ENCODE assay signal across 10 mouse cellular contexts in genomic region chr5:63982296-63982695, GRCm38 (mm10). TPM values are rescaled to one million over a fixed set of nuclear protein-coding genes. Genes with fewer than 3 reads are reported as not detected.
DNase-seq lines count a peak whose midpoint lies in the region; ATAC-seq and TF ChIP-seq lines count a peak whose summit lies in the region.
"Had no signal": no experiment of that assay in that cellular context is flagged by ENCODE, and none has a peak within 500 bp of the region (broad histone marks: within the 10 kb centered on the region; RNA-seq: fewer than 3 reads in every experiment).

No protein-coding gene starts in this region.

- H3K9ac ChIP-seq in kidney, embryonic 14.5 days (ENCODE audit: low read depth, low read length) = no peak overlapping the region

- no peak overlapping the region for H3ac ChIP-seq in myocyte (ENCODE audit: control insufficient read depth, insufficient read length)

- H3K4me3 ChIP-seq in kidney, embryonic 14.5 days (ENCODE audit: low read length) = no peak overlapping the region
- H3K4me3 ChIP-seq in myocyte = no peak overlapping the region

- intact Hi-C loops in heart, postnatal 14 days (cut with DNase I) = no loop called here

- H3K9me3 ChIP-seq in kidney, embryonic 14.5 days (ENCODE audit: control insufficient read depth, low read length) = no peaks in the 10 kb centered on the region

- ATAC-seq in kidney, embryonic 14.5 days (ENCODE audit: low FRiP score, low TSS enrichment) = no peak

- WGBS in kidney, embryonic 14.5 days = 66% methylated on average over 11 of the region's 11 CpGs

- TF ChIP-seq POLR2A in myocyte (IDR thresholded peaks at IDR 0.05; ENCODE audit: insufficient read length, low read depth) = no peak

- H3K79me2 ChIP-seq in myocyte (ENCODE audit: control insufficient read depth, insufficient read depth) = no peaks in the 10 kb centered on the region

- no peaks in the 10 kb centered on the region for H3K27me3 ChIP-seq in kidney, embryonic 14.5 days (ENCODE audit: control insufficient read depth, insufficient read depth, low read length)
- no peaks in the 10 kb centered on the region for H3K27me3 ChIP-seq in myocyte (ENCODE audit: control insufficient read depth, insufficient read depth, insufficient read length)

- no peak overlapping the region for H3K4me2 ChIP-seq in kidney, embryonic 14.5 days (replicated peaks; ENCODE audit: low read depth, low read length)
- H3K4me2 ChIP-seq in myocyte (ENCODE audit: low read depth) = peak overlapping the region; percentile 25
- H3K4me2 ChIP-seq: liver, embryonic 11.5 days had no signal

- no peak overlapping the region for H3K27ac ChIP-seq in kidney, embryonic 14.5 days (ENCODE audit: low read depth, low read length)

- no peaks in the 10 kb centered on the region for H3K36me3 ChIP-seq in kidney, embryonic 14.5 days (ENCODE audit: control insufficient read depth, insufficient read depth, low read length)
- no peaks in the 10 kb centered on the region for H3K36me3 ChIP-seq in myocyte (ENCODE audit: control insufficient read depth, insufficient read depth)

- no peaks in the 10 kb centered on the region for H3K4me1 ChIP-seq in kidney, embryonic 14.5 days (ENCODE audit: control insufficient read depth, insufficient read depth, low read length)

- DNase-seq in kidney, adult 18-20 months = peak; percentile 53
- peak; percentile 37 for DNase-seq in adrenal gland, postnatal 25 days
- DNase-seq in heart, postnatal 14 days = peak; percentile 25 to 60
- DNase-seq in testis, postnatal 10 days (ENCODE audit: low spot score) = no peak
- no peak for DNase-seq in spleen, postnatal 10 days (ENCODE audit: low spot score in 2 of 2)
- DNase-seq in layer of hippocampus, postnatal 14 days (ENCODE audit: low spot score in 2 of 2) = no peak
- DNase-seq: layer of hippocampus, adult 9-11 months had no signal

TF ChIP-seq in myocyte, 11 proteins besides CTCF, POLR2A, EP300 and RAD21:
- TF ChIP-seq MAX (IDR thresholded peaks at IDR 0.05; ENCODE audit: low read depth) = no peak
- TF ChIP-seq TCF12 (IDR thresholded peaks at IDR 0.05; ENCODE audit: insufficient read depth, poor library complexity, severe bottlenecking) = no peak

RNA-seq across cellular contexts. Expression of gene Rell1, which starts 13.6 kb away (rescaled TPM):
- 13.2 and 13.7 TPM in 2 replicates for polyA plus RNA-seq in kidney, embryonic 14.5 days (2014; fragmentation: Nextera tagmentation; extraction: Ambion mirVana)
- 47.8 and 50.3 TPM in 2 replicates for total RNA-seq in adrenal gland, postnatal 25 days (2021)
- 10 to 100 TPM; 14.0 to 15.1 TPM for total RNA-seq in heart, postnatal 14 days (2021)
- polyA plus RNA-seq in myocyte (2012; fragmentation: generic; extraction: Trizol) = 25.9 TPM
- total RNA-seq in layer of hippocampus, postnatal 14 days (2021) = 10 to 100 TPM; 15.4 to 15.7 TPM

Comparison
In these comparisons a context has a peak if more than half of its experiments do, and no peak if none do; other contexts are left out.
1. DNase-seq: peak in kidney, adult 18-20 months (single experiment), adrenal gland, postnatal 25 days (single experiment) and heart, postnatal 14 days (2 of 2); none in testis, postnatal 10 days (single experiment), spleen, postnatal 10 days (0 of 2) and layer of hippocampus, postnatal 14 days (0 of 2).